Mouse (Mus musculus): ENCODE results near the gene Tcl1b2. TPM values are rescaled to one million over a fixed set of nuclear protein-coding genes. Genes with fewer than 3 reads are reported as not detected.
"Not testable (repeated sequence)": the region's sequence is repeated elsewhere in the genome, so short reads cannot be mapped to it uniquely, and the experiment has no call there.

Tcl1b2 gene
- polyA plus RNA-seq, 1 experiment from 2014 or later = not detected

DNA sequence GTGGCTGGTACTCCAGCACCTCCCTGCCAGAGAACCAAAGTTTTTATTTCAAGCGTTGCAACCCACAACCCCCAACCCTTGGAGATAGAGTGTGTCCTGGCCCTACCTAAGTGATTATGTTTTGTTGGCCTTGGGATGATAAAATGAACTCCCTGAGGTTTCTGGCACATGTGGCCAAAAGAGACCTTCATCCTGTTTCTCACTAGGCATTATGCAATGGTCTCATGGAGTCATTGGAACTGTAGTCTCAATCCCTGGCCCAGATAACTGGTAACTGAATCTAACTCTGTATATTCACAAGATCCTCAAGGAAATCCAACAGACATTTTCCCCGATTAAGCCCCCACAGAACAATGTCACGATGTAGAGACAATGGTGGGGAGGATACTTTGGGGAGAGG is 2.7 kb upstream of the Tcl1b2 start:
- no peak for ATAC-seq (replicated peaks; ENCODE audit: insufficient number of reproducible peaks, low FRiP score, low TSS enrichment)
- no peaks in the 10 kb centered on the region for H3K4me1 ChIP-seq (ENCODE audit: control insufficient read depth, insufficient read depth, low read length)
- H3K27ac ChIP-seq (ENCODE audit: low read depth, low read length) = no peak overlapping the region
- 80% methylated on average over 3 of the region's 3 CpGs for WGBS (ENCODE audit: insufficient replicate concordance)
- no peak overlapping the region for H3K4me3 ChIP-seq (ENCODE audit: low read depth, low read length)
- H3K9me3 ChIP-seq (replicated peaks; ENCODE audit: control insufficient read depth, low read length) = no peaks in the 10 kb centered on the region
- H3K27me3 ChIP-seq (ENCODE audit: control insufficient read depth, insufficient read depth, low read length) = no peaks in the 10 kb centered on the region
- H3K9ac ChIP-seq (ENCODE audit: low read depth, low read length) = no peak overlapping the region
- H3K4me2 ChIP-seq = no peak overlapping the region
- no peaks in the 10 kb centered on the region for H3K36me3 ChIP-seq (ENCODE audit: control insufficient read depth, insufficient read depth, low read length)

- not testable (repeated sequence) for H3K4me3 ChIP-seq (ENCODE audit: low read depth, low read length); H3K4me1 ChIP-seq (ENCODE audit: control insufficient read depth, insufficient read depth, low read length); H3K27ac ChIP-seq (ENCODE audit: low read depth, low read length); ATAC-seq (replicated peaks; ENCODE audit: insufficient number of reproducible peaks, low FRiP score, low TSS enrichment); H3K9me3 ChIP-seq (replicated peaks; ENCODE audit: control insufficient read depth, low read length); H3K36me3 ChIP-seq (ENCODE audit: control insufficient read depth, insufficient read depth, low read length); H3K4me2 ChIP-seq; H3K27me3 ChIP-seq (ENCODE audit: control insufficient read depth, insufficient read depth, low read length); H3K9ac ChIP-seq (ENCODE audit: low read depth, low read length)
- WGBS (ENCODE audit: insufficient replicate concordance) = 22% methylated on average over 1 of the region's 1 CpGs
These were observed 886 bp upstream of the Tcl1b2 start for GRCm38 (mm10) chr12:105144928-105145327.

DNA sequence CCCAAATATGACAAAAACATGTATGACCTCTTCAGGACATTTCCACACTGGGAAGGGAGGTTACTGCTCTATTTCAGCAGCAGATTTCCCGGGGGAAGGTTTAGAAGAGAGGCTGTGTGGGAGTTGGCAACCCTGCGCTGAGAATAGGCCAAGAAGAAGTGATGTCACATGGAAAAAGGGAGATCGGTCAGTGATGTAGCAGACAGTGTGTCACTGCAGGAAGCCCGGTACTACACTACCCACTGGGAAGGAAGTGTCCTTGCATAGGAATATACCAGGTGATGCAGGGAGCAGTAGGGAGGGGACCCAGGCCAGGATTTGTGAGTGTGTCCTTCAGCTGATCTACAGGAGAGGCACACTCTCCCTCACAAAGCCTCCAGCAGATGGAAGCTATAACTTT is 9.5 kb downstream of the Tcl1b2 start:
- H3K9ac ChIP-seq (ENCODE audit: low read depth, low read length); H3K27me3 ChIP-seq (ENCODE audit: control insufficient read depth, insufficient read depth, low read length); H3K4me3 ChIP-seq (ENCODE audit: low read depth, low read length); H3K4me2 ChIP-seq; ATAC-seq (replicated peaks; ENCODE audit: insufficient number of reproducible peaks, low FRiP score, low TSS enrichment); H3K27ac ChIP-seq (ENCODE audit: low read depth, low read length); H3K36me3 ChIP-seq (ENCODE audit: control insufficient read depth, insufficient read depth, low read length); H3K9me3 ChIP-seq (replicated peaks; ENCODE audit: control insufficient read depth, low read length); H3K4me1 ChIP-seq (ENCODE audit: control insufficient read depth, insufficient read depth, low read length): not testable (repeated sequence)
- WGBS (ENCODE audit: insufficient replicate concordance) = 66% methylated on average over 4 of the region's 4 CpGs

- Histone ChIP-seq H3K9me3 (replicated peaks; ENCODE audit: control insufficient read depth, low read length) (no peaks in the 10 kb centered on the region), H3K36me3 (ENCODE audit: control insufficient read depth, insufficient read depth, low read length) (no peaks in the 10 kb centered on the region), H3K27me3 (ENCODE audit: control insufficient read depth, insufficient read depth, low read length) (no peaks in the 10 kb centered on the region), H3K4me2 (no peak overlapping the region), H3K9ac (ENCODE audit: low read depth, low read length) (no peak overlapping the region), H3K4me1 (ENCODE audit: control insufficient read depth, insufficient read depth, low read length) (no peaks in the 10 kb centered on the region), H3K27ac (ENCODE audit: low read depth, low read length) (no peak overlapping the region), H3K4me3 (ENCODE audit: low read depth, low read length) (no peak overlapping the region)
- ATAC-seq (replicated peaks; ENCODE audit: insufficient number of reproducible peaks, low FRiP score, low TSS enrichment) = no peak
- 80% methylated on average over 6 of the region's 6 CpGs for WGBS (ENCODE audit: insufficient replicate concordance)
These were observed 13.0 kb downstream of the Tcl1b2 start for GRCm38 (mm10) chr12:105158842-105159241.

DNA sequence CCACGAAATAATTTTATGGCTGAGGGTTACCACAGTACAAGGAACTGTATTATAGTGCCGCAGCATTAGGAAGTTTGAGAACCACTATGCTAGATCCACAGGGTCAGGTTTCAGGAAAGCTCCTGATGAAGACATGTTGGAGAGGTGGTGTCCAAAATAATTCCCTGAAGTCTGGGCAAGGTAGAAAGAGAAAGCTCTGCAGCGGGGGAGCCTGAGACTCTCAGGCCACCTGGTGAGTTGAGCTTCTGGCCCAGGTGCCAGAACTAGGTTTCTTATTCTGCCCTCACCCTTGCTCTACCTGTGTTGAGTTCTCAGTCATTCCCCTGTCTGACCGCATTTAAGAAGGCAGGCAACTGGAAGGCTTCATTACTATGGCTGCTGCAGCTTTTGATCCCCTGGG is 13.6 kb downstream of the Tcl1b2 start, which contains the start of gene Tcl1b1:
TSS of gene Tcl1b1 (plus strand) at position 301 of the 400 bp plus-strand sequence.
- Histone ChIP-seq H3K36me3 (ENCODE audit: control insufficient read depth, insufficient read depth, low read length) (no peaks in the 10 kb centered on the region), H3K27me3 (ENCODE audit: control insufficient read depth, insufficient read depth, low read length) (no peaks in the 10 kb centered on the region), H3K9me3 (replicated peaks; ENCODE audit: control insufficient read depth, low read length) (no peaks in the 10 kb centered on the region), H3K9ac (ENCODE audit: low read depth, low read length) (no peak within 1 kb of the TSS), H3K4me3 (ENCODE audit: low read depth, low read length) (no peak within 1 kb of the TSS), H3K27ac (ENCODE audit: low read depth, low read length) (no peak within 1 kb of the TSS), H3K4me2 (no peak within 1 kb of the TSS), H3K4me1 (ENCODE audit: control insufficient read depth, insufficient read depth, low read length) (no peaks in the 10 kb centered on the region)
- ATAC-seq (replicated peaks; ENCODE audit: insufficient number of reproducible peaks, low FRiP score, low TSS enrichment) = no peak
- WGBS (ENCODE audit: insufficient replicate concordance) = 61% methylated on average over 4 of the region's 4 CpGs

DNA sequence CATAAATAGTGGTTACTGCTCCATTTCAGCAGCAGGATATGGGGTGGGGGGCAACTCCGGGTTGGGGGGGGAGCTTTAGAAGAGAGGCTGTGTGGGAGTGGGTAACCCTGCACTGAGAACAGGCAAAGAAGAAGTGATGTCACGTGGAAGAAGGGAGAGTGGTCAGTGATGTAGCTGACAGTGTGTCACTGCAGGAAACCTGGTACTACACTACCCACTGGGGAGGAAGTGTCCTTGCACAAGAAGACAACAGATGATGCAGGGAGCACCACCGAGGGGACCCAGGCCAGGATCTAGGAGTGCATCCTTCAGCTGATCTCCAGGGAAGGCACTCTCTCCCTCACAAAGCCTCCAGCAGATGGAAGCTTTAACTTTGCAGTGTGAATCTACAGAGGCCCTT is 20.9 kb downstream of the Tcl1b2 start:
- 61% methylated on average over 3 of the region's 3 CpGs for WGBS (ENCODE audit: insufficient replicate concordance)
- no peak for ATAC-seq (replicated peaks; ENCODE audit: insufficient number of reproducible peaks, low FRiP score, low TSS enrichment)

GRCm38 (mm10) chr12:105173366-105173765 is 27.6 kb downstream of the Tcl1b2 start:
- H3K36me3 ChIP-seq (ENCODE audit: control insufficient read depth, insufficient read depth, low read length) = no peaks in the 10 kb centered on the region
- no peak overlapping the region for H3K4me2 ChIP-seq
- H3K27me3 ChIP-seq (ENCODE audit: control insufficient read depth, insufficient read depth, low read length) = no peaks in the 10 kb centered on the region
- no peak overlapping the region for H3K4me3 ChIP-seq (ENCODE audit: low read depth, low read length)
- H3K27ac ChIP-seq (ENCODE audit: low read depth, low read length) = no peak overlapping the region
- no peaks in the 10 kb centered on the region for H3K9me3 ChIP-seq (replicated peaks; ENCODE audit: control insufficient read depth, low read length)
- H3K4me1 ChIP-seq (ENCODE audit: control insufficient read depth, insufficient read depth, low read length) = no peaks in the 10 kb centered on the region
- 65% methylated on average over 2 of the region's 2 CpGs for WGBS (ENCODE audit: insufficient replicate concordance)
- no peak for ATAC-seq (replicated peaks; ENCODE audit: insufficient number of reproducible peaks, low FRiP score, low TSS enrichment)
- no peak overlapping the region for H3K9ac ChIP-seq (ENCODE audit: low read depth, low read length)

More for the DNA sequence above, 20.9 kb downstream of the Tcl1b2 start:
- Histone ChIP-seq H3K27ac (ENCODE audit: low read depth, low read length) (no peak overlapping the region), H3K4me2 (no peak overlapping the region), H3K36me3 (ENCODE audit: control insufficient read depth, insufficient read depth, low read length) (no peaks in the 10 kb centered on the region), H3K4me1 (ENCODE audit: control insufficient read depth, insufficient read depth, low read length) (no peaks in the 10 kb centered on the region), H3K9me3 (replicated peaks; ENCODE audit: control insufficient read depth, low read length) (no peaks in the 10 kb centered on the region), H3K4me3 (ENCODE audit: low read depth, low read length) (no peak overlapping the region), H3K9ac (ENCODE audit: low read depth, low read length) (no peak overlapping the region), H3K27me3 (ENCODE audit: control insufficient read depth, insufficient read depth, low read length) (no peaks in the 10 kb centered on the region)

DNA sequence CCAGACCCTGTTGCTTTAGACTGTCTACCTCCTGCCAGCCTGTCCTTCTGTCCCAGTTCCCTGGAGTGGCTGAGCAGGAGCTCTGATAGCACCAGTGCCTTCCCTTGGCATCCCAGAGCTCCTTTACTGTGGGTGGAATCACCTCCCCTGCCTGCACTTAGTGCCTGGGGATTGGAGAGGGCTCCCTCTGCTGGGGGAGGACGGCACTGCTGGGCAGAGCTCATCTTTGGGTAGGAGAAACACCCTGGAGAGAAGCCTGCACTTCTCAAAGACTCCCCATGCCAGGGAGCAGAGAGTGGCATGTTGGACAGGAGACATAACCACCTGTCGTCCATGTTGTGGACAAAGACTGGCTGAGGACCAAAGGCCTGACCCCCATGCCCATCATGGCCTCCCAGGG is 28.5 kb downstream of the Tcl1b2 start:
- not testable (repeated sequence) for H3K4me3 ChIP-seq (ENCODE audit: low read depth, low read length); ATAC-seq (replicated peaks; ENCODE audit: insufficient number of reproducible peaks, low FRiP score, low TSS enrichment); H3K9me3 ChIP-seq (replicated peaks; ENCODE audit: control insufficient read depth, low read length); H3K27me3 ChIP-seq (ENCODE audit: control insufficient read depth, insufficient read depth, low read length); H3K4me2 ChIP-seq; H3K9ac ChIP-seq (ENCODE audit: low read depth, low read length); H3K4me1 ChIP-seq (ENCODE audit: control insufficient read depth, insufficient read depth, low read length); H3K36me3 ChIP-seq (ENCODE audit: control insufficient read depth, insufficient read depth, low read length); H3K27ac ChIP-seq (ENCODE audit: low read depth, low read length)
- 20% methylated on average over 2 of the region's 2 CpGs for WGBS (ENCODE audit: insufficient replicate concordance)

DNA sequence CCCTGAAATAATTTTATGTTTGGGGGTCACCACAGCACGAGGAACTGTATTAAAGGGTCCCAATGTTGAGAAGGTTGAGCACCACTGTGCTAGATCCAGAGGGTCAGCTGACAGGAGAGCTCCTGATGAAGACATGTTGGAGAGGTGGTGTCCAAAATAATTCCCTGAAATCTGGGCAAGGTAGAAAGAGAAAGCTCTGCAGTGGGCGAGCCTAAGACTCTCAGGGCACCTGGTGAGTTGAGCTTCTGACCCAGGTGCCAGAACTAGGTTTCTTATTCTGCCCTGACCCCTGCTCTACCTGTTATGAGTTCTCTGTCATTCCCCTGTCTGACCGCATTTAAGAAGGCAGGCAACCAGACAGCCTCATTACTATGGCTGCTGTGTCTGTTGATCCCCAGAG is 30.2 kb downstream of the Tcl1b2 start, which contains the start of gene Tcl1b5:
TSS of gene Tcl1b5 (plus strand) at position 301 of the 400 bp plus-strand sequence.
- not testable (repeated sequence) for H3K27ac ChIP-seq (ENCODE audit: low read depth, low read length); H3K27me3 ChIP-seq (ENCODE audit: control insufficient read depth, insufficient read depth, low read length); H3K4me1 ChIP-seq (ENCODE audit: control insufficient read depth, insufficient read depth, low read length); H3K9me3 ChIP-seq (replicated peaks; ENCODE audit: control insufficient read depth, low read length); H3K36me3 ChIP-seq (ENCODE audit: control insufficient read depth, insufficient read depth, low read length); ATAC-seq (replicated peaks; ENCODE audit: insufficient number of reproducible peaks, low FRiP score, low TSS enrichment); H3K4me3 ChIP-seq (ENCODE audit: low read depth, low read length); H3K9ac ChIP-seq (ENCODE audit: low read depth, low read length); H3K4me2 ChIP-seq
- 55% methylated on average over 3 of the region's 3 CpGs for WGBS (ENCODE audit: insufficient replicate concordance)

All from heart, embryonic 11.5 days (tissue).